Mouse (Mus musculus) intestine, embryonic 14.5 days (tissue): ENCODE results near the gene Hoxb8. TPM values are rescaled to one million over a fixed set of nuclear protein-coding genes. Genes with fewer than 3 reads are reported as not detected.

Experiments used
- ATAC-seq: fragments of 200-750 bp; cut with Nextera tagmentation; replicated peaks from 2 replicates; pipeline ENCODE4 v1.8.0; 2017; ENCODE audit warnings: low read depth, moderate number of reproducible peaks, moderate TSS enrichment, moderate library complexity; ENCODE audit not compliant: low FRiP score, low TSS enrichment
- DNase-seq: peaks from one replicate; pipeline ENCODE4 v3.0.0-alpha.2; 2018; ENCODE audit warnings: low spot score
- H3K27ac ChIP-seq: fragments of 300-500 bp; sonication (generic); 2 replicates; pipeline ENCODE4 v1.5.1; 2014; ENCODE audit warnings: low read depth, mild to moderate bottlenecking, control low read depth
- H3K27me3 ChIP-seq: fragments of 300-500 bp; sonication (generic); replicated peaks from 2 replicates; pipeline ENCODE4 v1.6.1; 2014; ENCODE audit warnings: low read length, control low read depth; ENCODE audit not compliant: control insufficient read depth, insufficient read depth
- H3K36me3 ChIP-seq: fragments of 300-500 bp; sonication (generic); 2 replicates; pipeline ENCODE4 v1.6.1; 2014; ENCODE audit warnings: low read length, control low read depth; ENCODE audit not compliant: control insufficient read depth, insufficient read depth
- H3K4me1 ChIP-seq: fragments of 300-500 bp; sonication (generic); replicated peaks from 2 replicates; pipeline ENCODE4 v1.6.1; 2014; ENCODE audit warnings: low read length, control low read depth, mixed read lengths; ENCODE audit not compliant: control insufficient read depth, insufficient read depth
- H3K4me2 ChIP-seq: fragments of 300-500 bp; sonication (generic); 2 replicates; pipeline ENCODE4 v1.6.1; 2014; ENCODE audit warnings: low read length
- H3K4me3 ChIP-seq: fragments of 300-500 bp; sonication (generic); 2 replicates; pipeline ENCODE4 v1.5.1; 2014; ENCODE audit warnings: low read depth, low read length, control low read depth, mixed read lengths
- H3K9ac ChIP-seq: fragments of 300-500 bp; sonication (generic); 2 replicates; pipeline ENCODE4 v1.6.1; 2014; ENCODE audit warnings: mild to moderate bottlenecking, low read length
- H3K9me3 ChIP-seq: fragments of 300-500 bp; sonication (generic); 2 replicates; pipeline ENCODE4 v1.6.1; 2016; ENCODE audit warnings: low read length, control low read depth; ENCODE audit not compliant: control insufficient read depth
- WGBS: fragments of 180-500 bp; shearing (Covaris S2); extraction: QIAGEN DNeasy Blood & Tissue Kit; methylation state at CpG from one replicate; pipeline ENCODE4 v1.1.7; 2014; 5-methylcytosine and 5-hydroxymethylcytosine counted together
- polyA plus RNA-seq: library from polyadenylated mRNA; unstranded; fragments of >200 nt; fragmentation: Nextera tagmentation; extraction: Ambion mirVana; gene quantifications from 2 replicates; pipeline ENCODE4 v1.2.1, GENCODE M21; 2014

Hoxb8 gene
- polyA plus RNA-seq, 1 experiment from 2014 or later: 1.7 TPM

- WGBS: 1% methylated on average over 56 of the region's 58 CpGs
- Histone ChIP-seq H3K4me1 (0 out of 2 replicates have a peak, but pooled peaks cover 16% of the 10 kb centered on the region), H3K9ac (peak overlapping the region; percentile 37; the same call in 1 of the 2 replicates), H3K4me2 (peak overlapping the region; percentile 49), H3K4me3 (peak overlapping the region; percentile 30), H3K9me3 (no peaks in the 10 kb centered on the region), H3K27me3 (peaks cover 100% of the 10 kb centered on the region), H3K27ac (no peak overlapping the region), H3K36me3 (no peaks in the 10 kb centered on the region)
- DNase-seq: no peak
- ATAC-seq: peak; percentile 18; the same call in 1 of the 2 replicates
These were observed 9.4 kb upstream of the Hoxb8 start for GRCm38 (mm10) chr11:96272024-96272921.

GRCm38 (mm10) chr11:96274428-96274827 is 7.3 kb upstream of the Hoxb8 start:
- H3K9ac ChIP-seq: no peak overlapping the region
- 30% methylated on average over 10 of the region's 10 CpGs for WGBS
- DNase-seq (no peak), ATAC-seq (no peak)
- no peak overlapping the region for H3K4me3 ChIP-seq
- H3K36me3 ChIP-seq: no peaks in the 10 kb centered on the region
- H3K9me3 ChIP-seq: no peaks in the 10 kb centered on the region
- no peak overlapping the region for H3K4me2 ChIP-seq
- H3K27ac ChIP-seq: no peak overlapping the region
- H3K4me1 ChIP-seq: peaks cover 22% of the 10 kb centered on the region; the same call in 1 of the 2 replicates
- H3K27me3 ChIP-seq: peaks cover 98% of the 10 kb centered on the region

GRCm38 (mm10) chr11:96275896-96276295 is 5.8 kb upstream of the Hoxb8 start:
- 33% methylated on average over 4 of the region's 4 CpGs for whole genome bisulfite sequencing
- peaks cover 90% of the 10 kb centered on the region for H3K27me3 ChIP-seq
- no peak overlapping the region for H3K9ac ChIP-seq

GRCm38 (mm10) chr11:96277151-96278044 is 4.3 kb upstream of the Hoxb8 start:
- Histone ChIP-seq H3K27me3 (peaks cover 86% of the 10 kb centered on the region), H3K9ac (0 out of 2 replicates have a peak overlapping the region, but pooled peaks have one; percentile 20)
- no peak for DNase-seq

More at GRCm38 (mm10) chr11:96275896-96276295, 5.8 kb upstream of the Hoxb8 start:
- Histone ChIP-seq H3K4me2 (no peak overlapping the region), H3K27ac (no peak overlapping the region), H3K4me1 (peaks cover 18% of the 10 kb centered on the region; the same call in 1 of the 2 replicates), H3K36me3 (no peaks in the 10 kb centered on the region), H3K4me3 (no peak overlapping the region), H3K9me3 (no peaks in the 10 kb centered on the region)
- DNase-seq: no peak
- no peak for ATAC-seq

GRCm38 (mm10) chr11:96278324-96278723 is 3.4 kb upstream of the Hoxb8 start:
- H3K9me3 ChIP-seq: no peaks in the 10 kb centered on the region
- H3K36me3 ChIP-seq: no peaks in the 10 kb centered on the region
- ATAC-seq (no peak), DNase-seq (no peak)
- 19% methylated on average over 14 of the region's 14 CpGs for WGBS
- H3K27me3 ChIP-seq: peaks cover 77% of the 10 kb centered on the region
- H3K4me1 ChIP-seq: peaks cover 7% of the 10 kb centered on the region; the same call in 1 of the 2 replicates
- H3K27ac ChIP-seq: no peak overlapping the region
- 0 out of 2 replicates have a peak overlapping the region, but pooled peaks have one; percentile 36 for H3K4me2 ChIP-seq
- no peak overlapping the region for H3K4me3 ChIP-seq
- H3K9ac ChIP-seq: no peak overlapping the region

More at GRCm38 (mm10) chr11:96277151-96278044, 4.3 kb upstream of the Hoxb8 start:
- no peak overlapping the region for H3K4me3 ChIP-seq
- H3K9me3 ChIP-seq: no peaks in the 10 kb centered on the region
- 7% methylated on average over 35 of the region's 35 CpGs for whole genome bisulfite sequencing
- H3K36me3 ChIP-seq: no peaks in the 10 kb centered on the region
- no peak overlapping the region for H3K27ac ChIP-seq
- peak overlapping the region; percentile 36 for H3K4me2 ChIP-seq
- ATAC-seq: no peak
- peaks cover 7% of the 10 kb centered on the region; the same call in 1 of the 2 replicates for H3K4me1 ChIP-seq

- Histone ChIP-seq H3K4me2 (no peak overlapping the region), H3K36me3 (no peaks in the 10 kb centered on the region), H3K4me3 (no peak overlapping the region), H3K4me1 (peaks cover 7% of the 10 kb centered on the region; the same call in 1 of the 2 replicates), H3K9ac (no peak overlapping the region), H3K27ac (no peak overlapping the region), H3K27me3 (peaks cover 72% of the 10 kb centered on the region), H3K9me3 (no peaks in the 10 kb centered on the region)
- peak; percentile 94 for DNase-seq
- peak; percentile 32 for ATAC-seq
- under 1% methylated on average over 9 of the region's 9 CpGs for WGBS
These were observed 2.9 kb upstream of the Hoxb8 start for GRCm38 (mm10) chr11:96278773-96279172.

- Histone ChIP-seq H3K4me3 (no peak overlapping the region), H3K9ac (no peak overlapping the region)
- no peak for DNase-seq
These were observed 2.1 kb upstream of the Hoxb8 start for GRCm38 (mm10) chr11:96279421-96280233.

More at GRCm38 (mm10) chr11:96279421-96280233, 2.1 kb upstream of the Hoxb8 start:
- WGBS: 7% methylated on average over 31 of the region's 31 CpGs
- Histone ChIP-seq H3K4me1 (peaks cover 7% of the 10 kb centered on the region; the same call in 1 of the 2 replicates), H3K36me3 (no peaks in the 10 kb centered on the region), H3K9me3 (no peaks in the 10 kb centered on the region), H3K27ac (no peak overlapping the region), H3K27me3 (peaks cover 64% of the 10 kb centered on the region), H3K4me2 (peak overlapping the region; percentile 33; the same call in 1 of the 2 replicates)
- ATAC-seq: no peak
